Mouse (Mus musculus): ENCODE data around the gene Cyp17a1. TPM values are rescaled to one million over a fixed set of nuclear protein-coding genes. Genes with fewer than 3 reads are reported as not detected.

Cyp17a1 gene
- polyA plus RNA-seq, 1 experiment = not detected

- no peak for DNase-seq (ENCODE audit: low read depth)
- TF ChIP-seq CTCF (IDR thresholded peaks at IDR 0.05; ENCODE audit: borderline replicate concordance, extremely low read depth, insufficient read depth, insufficient read length) = no peak
- TF ChIP-seq POLR2A (IDR thresholded peaks at IDR 0.05; ENCODE audit: borderline replicate concordance, extremely low read depth, insufficient read depth, insufficient read length, poor library complexity, severe bottlenecking) = no peak
These were observed 32.2 kb downstream of the Cyp17a1 start for GRCm38 (mm10) chr19:46640780-46641179.

GRCm38 (mm10) chr19:46639496-46639895, 33.5 kb downstream of the Cyp17a1 start:
- TF ChIP-seq POLR2A (IDR thresholded peaks at IDR 0.05; ENCODE audit: borderline replicate concordance, extremely low read depth, insufficient read depth, insufficient read length, poor library complexity, severe bottlenecking) (no peak), CTCF (IDR thresholded peaks at IDR 0.05; ENCODE audit: borderline replicate concordance, extremely low read depth, insufficient read depth, insufficient read length) (no peak)
- DNase-seq (ENCODE audit: low read depth) = no peak

GRCm38 (mm10) chr19:46639053-46639452, 33.9 kb downstream of the Cyp17a1 start:
- DNase-seq (ENCODE audit: low read depth) = no peak
- TF ChIP-seq POLR2A (IDR thresholded peaks at IDR 0.05; ENCODE audit: borderline replicate concordance, extremely low read depth, insufficient read depth, insufficient read length, poor library complexity, severe bottlenecking) = no peak
- no peak for TF ChIP-seq CTCF (IDR thresholded peaks at IDR 0.05; ENCODE audit: borderline replicate concordance, extremely low read depth, insufficient read depth, insufficient read length)

- no peak for DNase-seq (ENCODE audit: low read depth)
- no peak for TF ChIP-seq CTCF (IDR thresholded peaks at IDR 0.05; ENCODE audit: borderline replicate concordance, extremely low read depth, insufficient read depth, insufficient read length)
- no peak for TF ChIP-seq POLR2A (IDR thresholded peaks at IDR 0.05; ENCODE audit: borderline replicate concordance, extremely low read depth, insufficient read depth, insufficient read length, poor library complexity, severe bottlenecking)
These were observed 35.4 kb downstream of the Cyp17a1 start for GRCm38 (mm10) chr19:46637598-46637997.

- TF ChIP-seq POLR2A (IDR thresholded peaks at IDR 0.05; ENCODE audit: borderline replicate concordance, extremely low read depth, insufficient read depth, insufficient read length, poor library complexity, severe bottlenecking) (no peak), CTCF (IDR thresholded peaks at IDR 0.05; ENCODE audit: borderline replicate concordance, extremely low read depth, insufficient read depth, insufficient read length) (no peak)
These were observed 37.2 kb downstream of the Cyp17a1 start for GRCm38 (mm10) chr19:46635766-46636165.

GRCm38 (mm10) chr19:46631637-46632036, 41.3 kb downstream of the Cyp17a1 start:
- DNase-seq (ENCODE audit: low read depth) = no peak
- no peak for TF ChIP-seq POLR2A (IDR thresholded peaks at IDR 0.05; ENCODE audit: borderline replicate concordance, extremely low read depth, insufficient read depth, insufficient read length, poor library complexity, severe bottlenecking)
- no peak for TF ChIP-seq CTCF (IDR thresholded peaks at IDR 0.05; ENCODE audit: borderline replicate concordance, extremely low read depth, insufficient read depth, insufficient read length)

More at GRCm38 (mm10) chr19:46635766-46636165, 37.2 kb downstream of the Cyp17a1 start:
- DNase-seq (ENCODE audit: low read depth) = peak; percentile 18

GRCm38 (mm10) chr19:46629807-46630206, 43.2 kb downstream of the Cyp17a1 start:
- no peak for DNase-seq (ENCODE audit: low read depth)

GRCm38 (mm10) chr19:46628403-46628802, 44.6 kb downstream of the Cyp17a1 start:
- TF ChIP-seq POLR2A (IDR thresholded peaks at IDR 0.05; ENCODE audit: borderline replicate concordance, extremely low read depth, insufficient read depth, insufficient read length, poor library complexity, severe bottlenecking) (no peak), CTCF (IDR thresholded peaks at IDR 0.05; ENCODE audit: borderline replicate concordance, extremely low read depth, insufficient read depth, insufficient read length) (no peak)
- no peak for DNase-seq (ENCODE audit: low read depth)

More at GRCm38 (mm10) chr19:46629807-46630206, 43.2 kb downstream of the Cyp17a1 start:
- TF ChIP-seq CTCF (IDR thresholded peaks at IDR 0.05; ENCODE audit: borderline replicate concordance, extremely low read depth, insufficient read depth, insufficient read length) (no peak), POLR2A (IDR thresholded peaks at IDR 0.05; ENCODE audit: borderline replicate concordance, extremely low read depth, insufficient read depth, insufficient read length, poor library complexity, severe bottlenecking) (no peak)

- no peak for DNase-seq (ENCODE audit: low read depth)
- no peak for TF ChIP-seq CTCF (IDR thresholded peaks at IDR 0.05; ENCODE audit: borderline replicate concordance, extremely low read depth, insufficient read depth, insufficient read length)
- no peak for TF ChIP-seq POLR2A (IDR thresholded peaks at IDR 0.05; ENCODE audit: borderline replicate concordance, extremely low read depth, insufficient read depth, insufficient read length, poor library complexity, severe bottlenecking)
These were observed 47.5 kb downstream of the Cyp17a1 start for GRCm38 (mm10) chr19:46625519-46625918.

GRCm38 (mm10) chr19:46625015-46625414, 48.0 kb downstream of the Cyp17a1 start:
- no peak for DNase-seq (ENCODE audit: low read depth)
- TF ChIP-seq POLR2A (IDR thresholded peaks at IDR 0.05; ENCODE audit: borderline replicate concordance, extremely low read depth, insufficient read depth, insufficient read length, poor library complexity, severe bottlenecking) (no peak), CTCF (IDR thresholded peaks at IDR 0.05; ENCODE audit: borderline replicate concordance, extremely low read depth, insufficient read depth, insufficient read length) (no peak)

- TF ChIP-seq CTCF (IDR thresholded peaks at IDR 0.05; ENCODE audit: borderline replicate concordance, extremely low read depth, insufficient read depth, insufficient read length) (no peak), POLR2A (IDR thresholded peaks at IDR 0.05; ENCODE audit: borderline replicate concordance, extremely low read depth, insufficient read depth, insufficient read length, poor library complexity, severe bottlenecking) (no peak)
- DNase-seq (ENCODE audit: low read depth) = peak; percentile 31
These were observed 48.9 kb downstream of the Cyp17a1 start for GRCm38 (mm10) chr19:46623790-46624772.
